ENCODE assay signal across 22 mouse cellular contexts in the genomic region with DNA sequence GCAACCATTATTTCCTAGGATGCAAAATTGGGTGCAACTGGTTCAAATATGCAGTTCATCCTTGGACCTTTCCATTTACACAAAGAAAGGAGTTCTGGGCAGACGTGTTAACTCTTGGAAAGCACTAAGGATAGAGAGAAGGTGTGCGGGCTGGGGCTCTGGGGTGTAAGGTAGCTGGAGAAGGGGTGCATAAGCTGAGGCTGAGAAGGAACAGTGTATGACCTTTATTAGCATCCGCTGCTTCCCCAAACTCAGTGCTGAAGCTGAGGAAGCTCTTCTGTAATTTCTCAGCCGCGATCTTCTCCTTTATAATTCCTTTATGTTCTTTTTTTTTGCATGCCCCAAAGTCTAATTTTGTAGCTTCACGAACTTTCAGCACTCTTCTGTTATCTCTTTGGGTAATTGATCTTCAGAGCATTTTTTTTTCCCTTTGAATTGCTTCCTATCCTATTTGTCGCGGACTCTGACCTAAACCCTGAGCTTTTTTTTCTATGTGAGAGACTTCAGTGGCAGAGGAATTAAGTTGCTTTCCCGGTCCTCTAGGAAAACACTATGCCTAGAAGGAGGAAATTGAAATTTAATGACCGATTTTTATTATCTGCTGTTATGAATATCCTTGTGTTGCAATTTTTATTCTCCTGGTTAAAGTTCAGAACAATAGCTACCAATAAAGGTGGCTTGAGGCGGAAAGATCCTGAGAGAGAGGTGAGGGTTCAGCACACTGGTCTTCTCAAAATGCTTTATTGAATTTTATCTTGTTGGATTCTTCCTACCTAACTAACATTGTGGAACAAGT.
A peak's percentile ranks its signal among the peaks of the same experiment; 100 is the strongest.
DNase-seq lines count a peak whose midpoint lies in the region; ATAC-seq and TF ChIP-seq lines count a peak whose summit lies in the region.
"Had no signal": no experiment of that assay in that cellular context is flagged by ENCODE, and none has a peak within 500 bp of the region (broad histone marks: within the 10 kb centered on the region; RNA-seq: fewer than 3 reads in every experiment).

No protein-coding gene starts in this region.

- ATAC-seq in intestine, embryonic 15.5 days: peak; percentile 95
- peak; percentile 94 for ATAC-seq in intestine, embryonic 16.5 days
- peak; percentile 94 for ATAC-seq in intestine, postnatal 0 days
- no peak for ATAC-seq in hindbrain, embryonic 12.5 days (ENCODE audit: low FRiP score)
- ATAC-seq: activated CD4-positive, CD25-positive, alpha-beta regulatory T cell, adult 4 months; CD4-positive, CD25-positive, alpha-beta regulatory T cell, adult 4 months; Patski had no signal

- no peaks in the 10 kb centered on the region for H3K36me3 ChIP-seq in intestine, embryonic 15.5 days
- H3K36me3 ChIP-seq in intestine, embryonic 16.5 days (ENCODE audit: control insufficient read depth, insufficient read depth, low read length): no peaks in the 10 kb centered on the region
- no peaks in the 10 kb centered on the region for H3K36me3 ChIP-seq in intestine, postnatal 0 days (ENCODE audit: control insufficient read depth, insufficient read depth)
- H3K36me3 ChIP-seq in forebrain, embryonic 10.5 days (replicated peaks): no peaks in the 10 kb centered on the region
- no peaks in the 10 kb centered on the region for H3K36me3 ChIP-seq in hindbrain, embryonic 12.5 days
- H3K36me3 ChIP-seq: G1E had no signal

- H3K27me3 ChIP-seq in intestine, embryonic 15.5 days (replicated peaks): no peaks in the 10 kb centered on the region
- no peaks in the 10 kb centered on the region for H3K27me3 ChIP-seq in intestine, embryonic 16.5 days (replicated peaks; ENCODE audit: control insufficient read depth, insufficient read depth, low read length)
- H3K27me3 ChIP-seq in intestine, postnatal 0 days (replicated peaks; ENCODE audit: control insufficient read depth, insufficient read depth, low read length): no peaks in the 10 kb centered on the region
- no peaks in the 10 kb centered on the region for H3K27me3 ChIP-seq in forebrain, embryonic 10.5 days (ENCODE audit: poor library complexity, severe bottlenecking)
- H3K27me3 ChIP-seq in hindbrain, embryonic 12.5 days: no peaks in the 10 kb centered on the region
- H3K27me3 ChIP-seq: CH12.LX, Patski had no signal

- no peak for TF ChIP-seq CTCF in intestine, postnatal 0 days (IDR thresholded peaks at IDR 0.05; ENCODE audit: low read depth)

- no peaks in the 10 kb centered on the region for H3K9me3 ChIP-seq in intestine, embryonic 15.5 days
- no peaks in the 10 kb centered on the region for H3K9me3 ChIP-seq in intestine, embryonic 16.5 days (ENCODE audit: control insufficient read depth, low read length)
- peaks cover 4% of the 10 kb centered on the region; the same call in 1 of the 2 replicates for H3K9me3 ChIP-seq in intestine, postnatal 0 days (ENCODE audit: control insufficient read depth)
- peaks cover 21% of the 10 kb centered on the region; the same call in 1 of the 2 replicates for H3K9me3 ChIP-seq in forebrain, embryonic 10.5 days
- 0 out of 2 replicates have a peak, but pooled peaks cover 10% of the 10 kb centered on the region for H3K9me3 ChIP-seq in hindbrain, embryonic 12.5 days (replicated peaks)

- H3K4me1 ChIP-seq in intestine, embryonic 15.5 days (replicated peaks): no peaks in the 10 kb centered on the region
- H3K4me1 ChIP-seq in intestine, embryonic 16.5 days (ENCODE audit: control insufficient read depth, insufficient read depth, low read length): no peaks in the 10 kb centered on the region
- no peaks in the 10 kb centered on the region for H3K4me1 ChIP-seq in intestine, postnatal 0 days (replicated peaks; ENCODE audit: control insufficient read depth, insufficient read depth, low read length)
- H3K4me1 ChIP-seq in forebrain, embryonic 10.5 days: peaks cover 10% of the 10 kb centered on the region
- H3K4me1 ChIP-seq in hindbrain, embryonic 12.5 days: peaks cover 3% of the 10 kb centered on the region; the same call in 1 of the 2 replicates

- WGBS in intestine, embryonic 15.5 days: 77% methylated on average over 11 of the region's 11 CpGs
- WGBS in intestine, embryonic 16.5 days: 67% methylated on average over 11 of the region's 11 CpGs
- WGBS in intestine, postnatal 0 days: 49% methylated on average over 11 of the region's 11 CpGs
- WGBS in large intestine, adult 2 months: 45% methylated on average over 11 of the region's 11 CpGs
- 80% methylated on average over 11 of the region's 11 CpGs for WGBS in forebrain, embryonic 10.5 days
- WGBS in hindbrain, embryonic 12.5 days: 83% methylated on average over 11 of the region's 11 CpGs

- H3K27ac ChIP-seq in intestine, embryonic 15.5 days: no peak overlapping the region
- peak overlapping the region; percentile 57; the same call in 1 of the 2 replicates for H3K27ac ChIP-seq in intestine, embryonic 16.5 days (ENCODE audit: low read length)
- H3K27ac ChIP-seq in intestine, postnatal 0 days (ENCODE audit: low read depth, low read length): no peak overlapping the region; the same call in 1 of the 2 replicates
- no peak overlapping the region for H3K27ac ChIP-seq in forebrain, embryonic 10.5 days
- H3K27ac ChIP-seq in hindbrain, embryonic 12.5 days: no peak overlapping the region

- peak; percentile 18 for DNase-seq in large intestine, adult 2 months (ENCODE audit: low read depth, low spot score)
- no peak for DNase-seq in forebrain, embryonic 10.5 days (ENCODE audit: extremely low spot score, low spot score)
- no peak for DNase-seq in cerebellum, postnatal 14 days
- no peak for DNase-seq in frontal cortex, postnatal 36 days (ENCODE audit: low spot score in 2 of 2)
- DNase-seq: adrenal gland, adult 2 months; adrenal gland, adult 8-10 months; adrenal gland, postnatal 10 days; adrenal gland, postnatal 14 days; adrenal gland, postnatal 25 days; adrenal gland, postnatal 36 days; B cell, adult 2 months; cerebellum, adult 11 months; cerebellum, adult 11-12 months had no signal

- no peak overlapping the region for H3K9ac ChIP-seq in intestine, embryonic 15.5 days
- H3K9ac ChIP-seq in intestine, embryonic 16.5 days (ENCODE audit: low read depth, low read length): no peak overlapping the region
- no peak overlapping the region for H3K9ac ChIP-seq in intestine, postnatal 0 days (ENCODE audit: low read depth, low read length)
- H3K9ac ChIP-seq in hindbrain, embryonic 12.5 days: no peak overlapping the region

- H3K4me3 ChIP-seq in intestine, embryonic 15.5 days (replicated peaks): no peak overlapping the region
- H3K4me3 ChIP-seq in intestine, embryonic 16.5 days (ENCODE audit: low read length): no peak overlapping the region
- H3K4me3 ChIP-seq in intestine, postnatal 0 days (ENCODE audit: low read depth, low read length): no peak overlapping the region
- H3K4me3 ChIP-seq in forebrain, embryonic 10.5 days: no peak overlapping the region
- H3K4me3 ChIP-seq in hindbrain, embryonic 12.5 days: no peak overlapping the region

- no peak overlapping the region for H3K4me2 ChIP-seq in intestine, embryonic 15.5 days (replicated peaks)
- H3K4me2 ChIP-seq in intestine, embryonic 16.5 days (ENCODE audit: low read depth, low read length): no peak overlapping the region
- no peak overlapping the region for H3K4me2 ChIP-seq in intestine, postnatal 0 days (replicated peaks; ENCODE audit: low read depth)
- H3K4me2 ChIP-seq in hindbrain, embryonic 12.5 days (replicated peaks): no peak overlapping the region
